Mouse (Mus musculus) ovary, postnatal 14 days (tissue): Measurements from ENCODE around the gene Clec14a.
"Not testable (repeated sequence)": the region's sequence is repeated elsewhere in the genome, so short reads cannot be mapped to it uniquely, and the experiment has no call there.

Source experiments
- DNase-seq: peaks from one replicate; pipeline ENCODE4 v3.0.0; 2022; ENCODE audit warnings: low spot score

The Clec14a gene

GRCm38 (mm10) chr12:58268563-58269501, at the start of gene Clec14a:
Gene Clec14a (minus strand): TSS chr12:58269290.
- DNase-seq, result peak; percentile 44

- DNase-seq, result no peak
These were observed 38.7 kb upstream of the Clec14a start for GRCm38 (mm10) chr12:58307835-58308234.

- DNase-seq, result not testable (repeated sequence)
These were observed 37.3 kb upstream of the Clec14a start for GRCm38 (mm10) chr12:58306402-58306801.

GRCm38 (mm10) chr12:58305567-58305966, 36.5 kb upstream of the Clec14a start:
- no peak for DNase-seq

GRCm38 (mm10) chr12:58296980-58297379, 27.9 kb upstream of the Clec14a start:
- DNase-seq, result no peak

GRCm38 (mm10) chr12:58285912-58286311, 16.8 kb upstream of the Clec14a start:
- no peak for DNase-seq

- DNase-seq, result no peak
These were observed 1.4 kb upstream of the Clec14a start for GRCm38 (mm10) chr12:58270520-58270919.

GRCm38 (mm10) chr12:58269505-58269904, 415 bp upstream of the Clec14a start:
- no peak for DNase-seq

GRCm38 (mm10) chr12:58268186-58268562, 916 bp downstream of the Clec14a start:
- DNase-seq, result no peak

GRCm38 (mm10) chr12:58267779-58268178, 1.3 kb downstream of the Clec14a start:
- peak; percentile 0 for DNase-seq

GRCm38 (mm10) chr12:58251901-58252300, 17.2 kb downstream of the Clec14a start:
- no peak for DNase-seq

GRCm38 (mm10) chr12:58232489-58232888, 36.6 kb downstream of the Clec14a start:
- no peak for DNase-seq

- no peak for DNase-seq
These were observed 43.4 kb downstream of the Clec14a start for GRCm38 (mm10) chr12:58225644-58226043.

- DNase-seq, result no peak
These were observed 50.0 kb downstream of the Clec14a start for GRCm38 (mm10) chr12:58219078-58219477.

GRCm38 (mm10) chr12:58216218-58216617, 52.9 kb downstream of the Clec14a start:
- no peak for DNase-seq
